Mouse (Mus musculus): ENCODE measurements at regions not wholly inside any gene's neighbourhood (a gene's known extent, or its start where the extent isn't known, plus 50 kb on each side); places are given as distances from the start of the nearest gene placed in this dataset.

- no peak for DNase-seq
These were observed 157.2 kb downstream of the Cog6 start for GRCm38 (mm10) chr3:52859848-52860247.

- DNase-seq = no peak
These were observed 157.7 kb downstream of the Cog6 start for GRCm38 (mm10) chr3:52859266-52859825.

- no peak for DNase-seq
These were observed 158.8 kb downstream of the Cog6 start for GRCm38 (mm10) chr3:52858259-52858658.

- no peak for DNase-seq
These were observed 160.0 kb downstream of the Cog6 start for GRCm38 (mm10) chr3:52857076-52857475.

- DNase-seq = no peak
These were observed 162.5 kb downstream of the Cog6 start for GRCm38 (mm10) chr3:52854560-52854959.

GRCm38 (mm10) chr3:52853126-52853525 lies 163.9 kb downstream of the Cog6 start:
- no peak for DNase-seq

GRCm38 (mm10) chr3:52845166-52845565 lies 171.9 kb downstream of the Cog6 start:
- DNase-seq = no peak

- DNase-seq = peak; percentile 62 to 71
These were observed 173.0 kb downstream of the Cog6 start for GRCm38 (mm10) chr3:52843998-52844397.

- DNase-seq = no peak
These were observed 174.1 kb downstream of the Cog6 start for GRCm38 (mm10) chr3:52842866-52843425.

GRCm38 (mm10) chr3:52840160-52840953 lies 176.7 kb downstream of the Cog6 start:
- DNase-seq = peak in 1 of 2 experiments; percentile 53

- no peak for DNase-seq
These were observed 179.0 kb downstream of the Cog6 start for GRCm38 (mm10) chr3:52838020-52838419.

GRCm38 (mm10) chr3:52837527-52837926 lies 179.5 kb downstream of the Cog6 start:
- no peak for DNase-seq

- DNase-seq = no peak
These were observed 180.3 kb downstream of the Cog6 start for GRCm38 (mm10) chr3:52836780-52837179.

- DNase-seq = no peak
These were observed 184.6 kb downstream of the Cog6 start for GRCm38 (mm10) chr3:52832421-52832820.

- no peak for DNase-seq
These were observed 185.1 kb downstream of the Cog6 start for GRCm38 (mm10) chr3:52831986-52832385.

- no peak for DNase-seq
These were observed 186.9 kb downstream of the Cog6 start for GRCm38 (mm10) chr3:52830101-52830500.

- no peak for DNase-seq
These were observed 188.0 kb downstream of the Cog6 start for GRCm38 (mm10) chr3:52829069-52829468.

- DNase-seq = no peak
These were observed 188.6 kb downstream of the Cog6 start for GRCm38 (mm10) chr3:52828473-52828872.

- no peak for DNase-seq
These were observed 194.2 kb downstream of the Cog6 start for GRCm38 (mm10) chr3:52822848-52823247.

- DNase-seq = no peak
These were observed 195.6 kb downstream of the Cog6 start for GRCm38 (mm10) chr3:52821450-52821849.

- DNase-seq = no peak
These were observed 198.6 kb downstream of the Cog6 start for GRCm38 (mm10) chr3:52818401-52818800.

GRCm38 (mm10) chr3:52817416-52817815 lies 199.6 kb downstream of the Cog6 start:
- no peak for DNase-seq

- DNase-seq = no peak
These were observed 201.5 kb downstream of the Cog6 start for GRCm38 (mm10) chr3:52815497-52815896.

GRCm38 (mm10) chr3:52802324-52802723 lies 214.7 kb downstream of the Cog6 start:
- DNase-seq = no peak
